Mouse (Mus musculus): ENCODE measurements around the gene Ska3.

DNA sequence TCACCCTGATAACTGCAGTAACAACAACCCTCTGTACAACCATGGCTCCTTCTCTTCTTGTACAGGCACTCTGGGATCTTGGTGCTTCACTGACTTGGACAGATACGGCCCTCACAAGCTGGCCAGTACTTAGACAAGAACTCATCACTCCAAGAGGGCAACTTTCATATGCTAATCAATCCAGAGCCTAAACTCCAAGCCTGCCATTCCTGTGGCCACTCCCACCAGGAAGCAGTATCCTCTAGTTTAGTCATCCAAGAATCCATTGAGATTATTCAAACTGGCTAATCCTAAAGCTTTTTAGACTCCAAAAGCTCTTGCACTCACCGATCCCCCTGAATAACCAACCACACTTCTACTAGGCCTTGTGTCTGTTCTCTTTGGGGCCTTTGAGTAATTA, 27.0 kb upstream of the Ska3 start:
- TF ChIP-seq GATA1 (IDR thresholded peaks at IDR 0.05; ENCODE audit: borderline replicate concordance, low read length) (no peak), FLI1 (IDR thresholded peaks at IDR 0.05; ENCODE audit: low read length) (no peak)

All from megakaryocyte, embryonic 14.5 days (primary cell).